Mouse (Mus musculus): ENCODE data around the gene Hdac4.

DNA sequence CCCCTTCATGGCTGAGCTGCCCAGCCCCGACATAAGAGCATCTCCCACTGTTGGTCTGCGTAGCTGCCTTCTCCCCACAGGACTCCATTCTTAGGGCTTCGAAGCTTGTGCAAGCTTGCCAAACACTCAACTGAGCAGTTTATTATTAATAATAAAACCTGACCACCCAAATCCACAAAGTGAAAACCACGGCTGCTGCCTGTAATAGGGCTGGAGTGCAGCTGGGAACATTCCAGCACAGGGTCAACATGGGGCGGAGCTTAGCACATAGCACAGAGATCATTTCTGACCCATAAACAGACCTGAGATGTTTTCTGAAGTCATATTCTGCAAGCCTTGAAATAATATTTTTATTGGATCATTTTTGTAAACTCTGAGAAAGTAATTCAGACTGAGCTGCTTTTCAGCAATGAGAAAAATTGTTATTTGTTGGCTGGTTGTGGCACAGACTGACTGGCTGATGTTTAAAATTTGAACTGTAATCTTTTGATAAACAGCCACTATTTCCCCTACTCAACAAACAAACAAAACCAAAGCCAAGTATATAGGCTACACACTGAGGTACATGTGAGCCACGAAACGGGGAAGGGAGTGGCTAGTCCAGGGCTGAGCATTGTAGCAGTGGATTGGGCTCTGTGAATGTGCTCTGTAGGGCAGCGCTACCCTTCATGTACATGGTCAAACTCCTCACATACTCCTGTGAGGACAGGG is 190.4 kb downstream of the Hdac4 start:
- TF ChIP-seq CTCF (IDR thresholded peaks at IDR 0.05; ENCODE audit: extremely low read depth, insufficient read depth, low read length): no peak
- TF ChIP-seq POLR2A (IDR thresholded peaks at IDR 0.05; ENCODE audit: extremely low read depth, insufficient read depth, low read length): no peak
